Mouse (Mus musculus) forebrain, postnatal 0 days (tissue): ENCODE measurements around the gene Dapk1. TPM values are rescaled to one million over a fixed set of nuclear protein-coding genes. Genes with fewer than 3 reads are reported as not detected.

Experiments used
- ATAC-seq: fragments of 200-750 bp; cut with Nextera tagmentation; 2 replicates; pipeline ENCODE4 v1.8.0; 2017; ENCODE audit warnings: mild to moderate bottlenecking, moderate library complexity
- DNase-seq: peaks from one replicate; pipeline ENCODE4 v3.0.0-alpha.2; 2015
- H3K27ac ChIP-seq: fragments of 300-500 bp; sonication (generic); 2 replicates; pipeline ENCODE4 v1.5.1; 2014; ENCODE audit warnings: low read depth, mild to moderate bottlenecking, antibody characterized with exemption, low read length, moderate library complexity, mixed read lengths
- H3K27me3 ChIP-seq: fragments of 300-500 bp; sonication (generic); 2 replicates; pipeline ENCODE4 v1.6.1; 2014; ENCODE audit warnings: mild to moderate bottlenecking, low read length, mixed read lengths; ENCODE audit not compliant: insufficient read depth
- H3K36me3 ChIP-seq: fragments of 300-500 bp; sonication (generic); 2 replicates; pipeline ENCODE4 v1.6.1; 2014; ENCODE audit warnings: mild to moderate bottlenecking, moderate library complexity; ENCODE audit not compliant: insufficient read depth
- H3K4me1 ChIP-seq: fragments of 300-500 bp; sonication (generic); 2 replicates; pipeline ENCODE4 v1.6.1; 2014; ENCODE audit warnings: antibody characterized with exemption; ENCODE audit not compliant: insufficient read depth
- H3K4me2 ChIP-seq: fragments of 300-500 bp; sonication (generic); 2 replicates; pipeline ENCODE4 v1.6.1; 2014; ENCODE audit warnings: low read depth, mild to moderate bottlenecking, moderate library complexity
- H3K4me3 ChIP-seq: fragments of 300-500 bp; sonication (generic); 2 replicates; pipeline ENCODE4 v1.5.1; 2014; ENCODE audit warnings: low read depth, low read length, mixed read lengths
- H3K9ac ChIP-seq: fragments of 300-500 bp; sonication (generic); 2 replicates; pipeline ENCODE4 v1.6.1; 2014; ENCODE audit warnings: mild to moderate bottlenecking
- H3K9me3 ChIP-seq: fragments of 300-500 bp; sonication (generic); 2 replicates; pipeline ENCODE4 v1.6.1; 2016; ENCODE audit warnings: low read length
- CTCF ChIP-seq: sonication (generic); IDR thresholded peaks from 2 replicates; pipeline ENCODE4 v1.5.1; 2016; ENCODE audit warnings: antibody characterized with exemption, control low read depth, low read depth
- WGBS: fragments of 180-500 bp; shearing (Covaris S2); extraction: QIAGEN DNeasy Blood & Tissue Kit; methylation state at CpG from one replicate; pipeline ENCODE4 v1.1.7; 2014; 5-methylcytosine and 5-hydroxymethylcytosine counted together
- polyA plus RNA-seq: library from polyadenylated mRNA; unstranded; fragments of >200 nt; fragmentation: Nextera tagmentation; extraction: Ambion mirVana; gene quantifications from 2 replicates; pipeline ENCODE4 v1.2.1, GENCODE M21; 2015
- total RNA-seq: library from RNA; depleted of rRNA; stranded (reverse); fragments of >200 nt; gene quantifications from 2 replicates; pipeline ENCODE4 v1.2.3, GENCODE M21; 2014

Dapk1 gene
- total and polyA plus RNA-seq, 2 experiments from 2014 or later, result 35.6 to 72.6 TPM

DNA sequence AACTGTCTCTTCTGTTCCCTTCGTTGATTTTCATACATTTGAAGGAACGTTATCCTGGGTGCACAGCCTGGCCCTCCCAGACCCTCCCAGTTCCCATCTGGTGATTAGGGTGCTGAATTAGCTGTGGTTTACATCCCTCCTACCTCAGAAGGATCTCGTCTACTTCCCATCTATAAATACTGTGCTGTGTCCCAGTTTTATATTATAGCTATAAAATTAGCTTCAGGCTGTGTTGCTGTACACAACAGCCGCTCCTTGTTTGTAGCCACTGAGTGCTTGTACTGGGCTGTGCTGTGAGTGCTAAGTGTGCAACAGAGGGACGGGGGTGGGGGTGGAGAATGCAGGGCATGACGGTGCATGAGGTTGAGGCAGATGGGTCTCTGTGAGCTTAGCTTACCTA, 77.2 kb downstream of the Dapk1 start:
- no peak for DNase-seq

DNA sequence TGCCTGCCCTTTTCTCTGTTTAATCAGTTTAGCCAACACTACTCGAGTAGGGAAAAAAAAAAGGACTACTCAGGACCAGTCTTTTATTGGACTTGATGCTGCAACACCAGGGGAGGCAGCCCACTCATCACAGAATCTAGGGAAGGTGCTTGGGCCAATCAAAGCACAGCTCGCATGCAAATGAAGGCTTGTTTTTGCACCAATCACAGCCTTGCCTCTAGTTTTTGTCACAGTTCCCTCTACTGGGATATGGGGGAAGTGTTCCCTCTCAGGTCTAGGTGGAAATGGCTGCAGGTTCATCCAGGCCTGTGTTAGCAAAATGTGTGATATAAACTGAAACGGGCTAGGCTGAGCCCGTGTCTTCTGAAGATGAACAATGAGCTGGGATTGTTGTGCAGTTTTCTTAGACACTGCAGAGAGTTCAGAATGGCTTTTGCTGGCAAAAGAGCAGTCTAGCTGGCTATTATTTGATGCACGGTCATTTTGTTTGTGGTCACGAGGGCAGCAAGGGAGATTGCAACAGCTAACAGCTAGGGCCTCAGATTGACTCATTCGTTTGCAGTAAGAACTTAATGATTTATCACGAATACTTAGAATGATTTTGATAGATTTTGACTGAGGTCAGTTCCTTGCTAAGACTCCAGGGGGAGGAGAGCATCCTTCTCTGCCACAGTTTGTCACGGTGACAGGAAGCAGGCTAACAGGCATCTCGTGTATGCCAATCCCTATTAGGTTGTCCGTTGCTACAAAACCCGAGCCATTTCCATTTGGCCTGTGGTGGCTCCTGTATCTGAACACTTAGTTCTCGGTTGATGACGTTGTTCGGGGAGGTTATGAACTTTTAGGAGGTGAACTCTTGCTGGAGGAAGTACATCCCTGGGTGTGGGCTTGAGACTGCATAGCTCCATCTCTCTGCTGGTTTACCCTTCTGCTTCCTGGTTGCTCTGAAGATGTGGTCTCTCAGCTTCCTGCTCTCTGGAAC, 81.3 kb downstream of the Dapk1 start:
- H3K27me3 ChIP-seq, result no peaks in the 10 kb centered on the region
- no peaks in the 10 kb centered on the region for H3K9me3 ChIP-seq
- peak; percentile 28; the same call in 1 of the 2 replicates for TF ChIP-seq CTCF
- H3K4me3 ChIP-seq, result no peak overlapping the region
- ATAC-seq (peak; percentile 63; the same call in 1 of the 2 replicates), DNase-seq (no peak)
- H3K9ac ChIP-seq, result no peak overlapping the region
- H3K4me2 ChIP-seq, result no peak overlapping the region
- no peaks in the 10 kb centered on the region for H3K36me3 ChIP-seq
- H3K27ac ChIP-seq, result peak overlapping the region; percentile 15; the same call in 1 of the 2 replicates
- 81% methylated on average over 15 of the region's 15 CpGs for WGBS
- peaks cover 32% of the 10 kb centered on the region for H3K4me1 ChIP-seq

More for the DNA sequence above, 77.2 kb downstream of the Dapk1 start:
- Histone ChIP-seq H3K27ac (no peak overlapping the region), H3K36me3 (no peaks in the 10 kb centered on the region), H3K4me2 (no peak overlapping the region), H3K4me1 (0 out of 2 replicates have a peak, but pooled peaks cover 8% of the 10 kb centered on the region), H3K27me3 (no peaks in the 10 kb centered on the region), H3K9ac (no peak overlapping the region), H3K4me3 (no peak overlapping the region), H3K9me3 (no peaks in the 10 kb centered on the region)
- peak; percentile 52 for ATAC-seq
- no peak for TF ChIP-seq CTCF
- WGBS, result 56% methylated on average over 6 of the region's 6 CpGs

DNA sequence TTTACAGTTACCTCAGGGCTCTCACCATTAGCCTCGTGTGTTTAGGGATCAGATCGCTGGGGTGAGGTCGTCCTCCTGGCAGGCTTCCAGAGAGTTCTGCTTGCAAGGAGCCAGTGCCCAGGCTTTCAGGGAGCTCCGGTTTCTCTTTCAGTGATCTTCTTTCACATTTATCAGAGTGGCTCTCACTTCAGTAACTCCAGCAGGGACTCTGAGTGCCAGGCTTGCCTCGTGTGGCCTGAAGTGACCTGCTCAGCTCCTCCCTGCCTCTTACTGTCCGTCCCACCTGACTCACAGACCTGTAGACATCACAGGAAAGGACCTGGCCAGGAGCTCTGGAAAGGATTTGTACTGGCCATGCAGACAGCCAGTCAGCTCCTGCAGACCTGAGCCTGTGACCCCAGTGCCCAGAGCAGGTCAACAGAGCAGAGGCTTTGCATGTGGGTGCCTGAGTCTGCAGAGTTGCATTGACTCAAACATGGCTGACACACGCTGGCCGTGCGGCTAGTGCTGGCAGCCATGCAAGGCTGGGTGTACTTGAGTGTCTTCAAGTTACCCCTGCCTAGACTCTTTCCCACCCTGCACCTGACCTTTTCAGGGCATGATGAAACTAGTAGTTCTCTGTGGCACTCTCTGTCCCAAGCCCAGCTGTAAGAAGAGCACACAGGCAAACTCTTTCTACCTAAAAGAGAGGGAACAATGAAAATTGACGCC, 82.5 kb downstream of the Dapk1 start:
- peaks cover 29% of the 10 kb centered on the region for H3K4me1 ChIP-seq
- WGBS, result 46% methylated on average over 10 of the region's 10 CpGs

DNA sequence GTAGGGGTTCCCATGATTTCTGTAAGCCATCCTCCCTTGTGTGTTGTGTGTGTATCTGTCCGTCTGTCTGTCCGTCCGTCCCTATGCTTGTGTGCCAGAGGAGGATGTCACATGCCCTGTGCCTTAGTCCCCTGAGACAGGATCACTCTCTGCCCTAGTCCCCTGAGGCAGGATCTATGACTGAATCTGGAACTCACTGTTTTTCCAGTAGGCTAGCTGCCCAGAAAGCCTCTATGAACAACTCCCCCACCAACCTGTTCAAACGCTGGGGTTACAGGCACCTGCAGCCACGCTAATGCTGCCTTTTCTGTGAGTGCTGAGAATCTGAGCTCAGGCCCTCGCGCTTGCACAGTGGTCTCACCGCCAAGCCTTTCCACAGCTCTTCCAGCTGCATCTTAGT, 83.1 kb downstream of the Dapk1 start:
- no peak for TF ChIP-seq CTCF
- H3K27ac ChIP-seq, result peak overlapping the region; percentile 67
- H3K4me1 ChIP-seq, result peaks cover 29% of the 10 kb centered on the region
- no peak for DNase-seq
- no peaks in the 10 kb centered on the region for H3K27me3 ChIP-seq
- H3K9ac ChIP-seq, result peak overlapping the region; percentile 22; the same call in 1 of the 2 replicates
- H3K36me3 ChIP-seq, result no peaks in the 10 kb centered on the region
- no peak overlapping the region for H3K4me3 ChIP-seq
- peak; percentile 14; the same call in 1 of the 2 replicates for ATAC-seq
- H3K4me2 ChIP-seq, result no peak overlapping the region
- no peaks in the 10 kb centered on the region for H3K9me3 ChIP-seq
- 44% methylated on average over 8 of the region's 8 CpGs for WGBS

More for the DNA sequence above, 82.5 kb downstream of the Dapk1 start:
- Histone ChIP-seq H3K27me3 (no peaks in the 10 kb centered on the region), H3K4me2 (no peak overlapping the region), H3K36me3 (no peaks in the 10 kb centered on the region), H3K9me3 (no peaks in the 10 kb centered on the region), H3K4me3 (no peak overlapping the region), H3K9ac (no peak overlapping the region), H3K27ac (peak overlapping the region; percentile 67)
- no peak for TF ChIP-seq CTCF
- ATAC-seq (no peak), DNase-seq (no peak)

DNA sequence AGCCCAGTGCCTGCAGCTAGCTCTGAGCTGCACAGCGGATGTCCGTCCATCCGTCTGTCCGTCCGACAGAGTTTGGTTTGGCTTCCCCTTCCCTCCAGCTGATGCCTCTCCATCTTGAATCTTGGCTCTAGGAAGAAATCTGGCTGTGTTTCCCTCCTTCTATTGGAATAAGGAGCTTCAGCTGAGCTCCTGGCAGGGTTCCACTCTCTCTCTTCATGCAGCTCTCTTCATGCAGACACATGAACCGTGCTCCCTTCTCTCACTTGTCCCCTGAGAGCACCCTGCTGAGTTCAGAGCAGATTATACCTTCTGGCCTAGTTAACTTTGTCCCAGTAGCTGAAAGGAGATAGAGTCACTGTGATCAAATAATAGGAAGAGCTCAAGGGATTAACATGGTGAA, 83.5 kb downstream of the Dapk1 start:
- Histone ChIP-seq H3K4me3 (no peak overlapping the region), H3K4me1 (peaks cover 29% of the 10 kb centered on the region), H3K9ac (peak overlapping the region; percentile 22; the same call in 1 of the 2 replicates), H3K4me2 (no peak overlapping the region), H3K27me3 (no peaks in the 10 kb centered on the region), H3K27ac (peak overlapping the region; percentile 67), H3K9me3 (no peaks in the 10 kb centered on the region), H3K36me3 (no peaks in the 10 kb centered on the region)
- TF ChIP-seq CTCF, result no peak
- WGBS, result 31% methylated on average over 6 of the region's 6 CpGs
- DNase-seq, result peak; percentile 79
- peak; percentile 40 for ATAC-seq

DNA sequence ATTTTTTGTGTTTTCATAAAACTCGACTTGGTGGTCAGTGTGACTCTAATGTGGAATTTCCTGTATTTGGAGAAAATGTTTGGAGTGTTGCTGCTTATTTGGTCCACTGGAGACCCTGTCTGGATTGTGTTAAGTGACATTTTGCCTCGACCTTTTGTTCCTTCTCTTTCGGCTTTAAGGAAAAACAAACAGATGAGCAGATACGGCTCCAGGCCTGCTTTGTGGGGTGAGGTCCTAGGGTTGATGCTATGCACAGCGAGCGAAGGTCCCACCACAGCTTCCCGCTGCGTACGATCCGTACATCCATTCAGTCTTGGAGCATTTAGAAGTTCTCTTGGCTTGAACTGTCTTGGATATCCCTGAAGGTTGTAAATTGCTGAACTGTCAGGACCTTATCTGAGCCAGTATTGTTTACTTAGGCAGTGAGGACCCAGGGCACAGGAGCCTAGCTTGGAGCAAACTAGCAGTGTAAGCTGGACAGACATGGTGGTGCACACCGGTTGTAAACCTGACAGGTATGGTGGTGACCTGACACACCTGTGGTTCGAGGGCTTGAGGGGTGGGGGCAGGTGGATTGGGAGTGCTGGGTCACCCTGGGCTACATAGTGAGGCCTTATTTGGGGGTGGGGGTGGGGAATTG, 84.4 kb downstream of the Dapk1 start:
- no peak for ATAC-seq
- H3K4me2 ChIP-seq, result no peak overlapping the region
- H3K9me3 ChIP-seq, result no peaks in the 10 kb centered on the region
- no peaks in the 10 kb centered on the region for H3K36me3 ChIP-seq
- no peak overlapping the region for H3K4me3 ChIP-seq
- no peak for DNase-seq
- TF ChIP-seq CTCF, result no peak
- peaks cover 33% of the 10 kb centered on the region for H3K4me1 ChIP-seq
- no peak overlapping the region for H3K9ac ChIP-seq
- WGBS, result 78% methylated on average over 12 of the region's 12 CpGs
- H3K27me3 ChIP-seq, result no peaks in the 10 kb centered on the region
- H3K27ac ChIP-seq, result no peak overlapping the region
